Mouse (Mus musculus) C2C12 (cell line): Measurements from ENCODE around the gene Plpp1.

ENCODE experiments used
- CEBPB ChIP-seq: IDR thresholded peaks from one replicate; pipeline ENCODE4 v1.6.1; 2011; ENCODE audit warnings: low read depth, mild to moderate bottlenecking, control low read depth, moderate library complexity
- CTCF ChIP-seq: IDR thresholded peaks from one replicate; pipeline ENCODE4 v1.5.1; 2011; ENCODE audit not compliant: control insufficient read depth, insufficient read depth, insufficient read length
- MAX ChIP-seq: IDR thresholded peaks from one replicate; pipeline ENCODE4 v1.6.1; 2011; ENCODE audit warnings: mild to moderate bottlenecking, control low read depth
- MYOG ChIP-seq: IDR thresholded peaks from one replicate; pipeline ENCODE4 v1.6.1; 2011; ENCODE audit not compliant: control insufficient read depth, insufficient read length; ENCODE audit errors: extremely low read depth
- USF1 ChIP-seq: IDR thresholded peaks from one replicate; pipeline ENCODE4 v1.6.1; 2011; ENCODE audit warnings: low read depth, mild to moderate bottlenecking, control low read depth, moderate library complexity

DNA sequence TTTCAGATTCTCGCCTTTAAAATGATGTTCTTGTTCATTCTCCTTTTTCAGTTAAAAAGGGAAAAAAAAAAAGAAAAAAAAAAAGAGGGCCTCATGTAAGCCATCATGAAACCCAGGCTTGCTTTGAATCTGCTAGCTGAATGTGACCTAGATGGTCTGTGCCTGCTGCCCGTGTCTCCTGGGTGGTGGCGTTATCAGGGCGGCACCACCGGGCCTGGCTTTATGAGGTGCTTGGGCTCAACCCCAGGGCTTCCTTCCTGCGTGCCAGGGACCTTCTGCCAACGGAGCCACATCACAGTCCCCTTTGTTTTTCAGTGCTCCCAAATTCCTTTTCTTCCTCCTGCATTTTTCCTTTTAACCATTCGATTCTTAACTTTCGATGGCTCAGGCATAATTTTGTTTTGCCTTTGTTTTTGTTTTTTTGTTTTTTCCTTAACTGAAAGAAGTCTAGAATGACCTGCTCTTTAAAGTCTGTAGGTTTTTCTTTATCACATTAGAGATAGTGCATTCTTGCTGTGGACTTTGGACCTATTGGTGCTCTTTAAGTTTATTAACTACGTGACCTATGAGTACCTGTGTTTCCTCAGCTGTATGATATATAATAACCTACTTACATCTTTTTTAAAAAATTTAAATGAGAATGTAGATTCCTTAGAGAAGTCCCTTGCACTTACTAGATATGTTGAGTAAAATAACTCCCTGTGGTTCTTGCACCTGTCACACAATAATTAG is 7.5 kb downstream of the Plpp1 start:
- TF ChIP-seq CTCF: no peak
- TF ChIP-seq USF1: no peak
- TF ChIP-seq CEBPB: no peak
- no peak for TF ChIP-seq MAX
- TF ChIP-seq MYOG: no peak
